Mouse (Mus musculus) limb, embryonic 13.5 days (tissue): ENCODE data around the gene Dnah6. TPM values are rescaled to one million over a fixed set of nuclear protein-coding genes. Genes with fewer than 3 reads are reported as not detected.

Experiments
- ATAC-seq: fragments of 200-750 bp; cut with Nextera tagmentation; 2 replicates; pipeline ENCODE4 v1.8.0; 2017; ENCODE audit warnings: low read depth, moderate number of reproducible peaks, moderate TSS enrichment; ENCODE audit not compliant: low FRiP score
- H3K27ac ChIP-seq: fragments of 300-500 bp; sonication (generic); 2 replicates; pipeline ENCODE4 v1.5.1; 2015; ENCODE audit warnings: inconsistent platforms, mild to moderate bottlenecking, moderate library complexity
- H3K27me3 ChIP-seq: fragments of 300-500 bp; sonication (generic); 2 replicates; pipeline ENCODE4 v1.6.1; 2015; ENCODE audit warnings: mild to moderate bottlenecking, inconsistent platforms
- H3K36me3 ChIP-seq: fragments of 300-500 bp; sonication (generic); 2 replicates; pipeline ENCODE4 v1.6.1; 2015; ENCODE audit warnings: inconsistent platforms, mild to moderate bottlenecking, moderate library complexity
- H3K4me1 ChIP-seq: fragments of 300-500 bp; sonication (generic); 2 replicates; pipeline ENCODE4 v1.6.1; 2015; ENCODE audit warnings: inconsistent platforms
- H3K4me2 ChIP-seq: fragments of 300-500 bp; sonication (generic); replicated peaks from 2 replicates; pipeline ENCODE4 v1.6.1; 2015; ENCODE audit warnings: inconsistent platforms, mild to moderate bottlenecking, moderate library complexity
- H3K4me3 ChIP-seq: fragments of 300-500 bp; sonication (generic); 2 replicates; pipeline ENCODE4 v1.5.1; 2015; ENCODE audit warnings: moderate library complexity, mild to moderate bottlenecking, inconsistent platforms
- H3K9ac ChIP-seq: fragments of 300-500 bp; sonication (generic); 2 replicates; pipeline ENCODE4 v1.6.1; 2015; ENCODE audit warnings: mild to moderate bottlenecking, inconsistent platforms
- H3K9me3 ChIP-seq: fragments of 300-500 bp; sonication (generic); 2 replicates; pipeline ENCODE4 v1.6.1; 2016; ENCODE audit warnings: inconsistent platforms
- WGBS: fragments of 180-500 bp; shearing (Covaris S2); methylation state at CpG from one replicate; pipeline ENCODE4 v1.1.7; 2015; 5-methylcytosine and 5-hydroxymethylcytosine counted together
- polyA plus RNA-seq: library from polyadenylated mRNA; unstranded; fragments of >200 nt; fragmentation: Nextera tagmentation; extraction: Ambion mirVana; gene quantifications from 2 replicates; pipeline ENCODE4 v1.2.1, GENCODE M21; 2015

Gene Dnah6
- polyA plus RNA-seq, 1 experiment from 2014 or later = 0.03 TPM

GRCm38 (mm10) chr6:73012931-73013330 is 208.5 kb downstream of the Dnah6 start:
- Histone ChIP-seq H3K9me3 (no peaks in the 10 kb centered on the region), H3K27ac (no peak overlapping the region), H3K4me1 (0 out of 2 replicates have a peak, but pooled peaks cover 6% of the 10 kb centered on the region), H3K4me2 (no peak overlapping the region), H3K27me3 (no peaks in the 10 kb centered on the region), H3K4me3 (no peak overlapping the region), H3K36me3 (no peaks in the 10 kb centered on the region), H3K9ac (no peak overlapping the region)
- ATAC-seq = no peak
- WGBS = 78% methylated on average over 8 of the region's 8 CpGs

GRCm38 (mm10) chr6:73011827-73012226 is 209.6 kb downstream of the Dnah6 start:
- no peaks in the 10 kb centered on the region for H3K36me3 ChIP-seq

GRCm38 (mm10) chr6:73010073-73010472 is 211.4 kb downstream of the Dnah6 start:
- 46% methylated on average over 6 of the region's 6 CpGs for WGBS
- Histone ChIP-seq H3K4me2 (no peak overlapping the region), H3K27ac (no peak overlapping the region), H3K4me3 (no peak overlapping the region), H3K27me3 (no peaks in the 10 kb centered on the region), H3K4me1 (0 out of 2 replicates have a peak, but pooled peaks cover 6% of the 10 kb centered on the region), H3K36me3 (no peaks in the 10 kb centered on the region), H3K9me3 (no peaks in the 10 kb centered on the region), H3K9ac (no peak overlapping the region)
- ATAC-seq = no peak

More at GRCm38 (mm10) chr6:73011827-73012226, 209.6 kb downstream of the Dnah6 start:
- Histone ChIP-seq H3K27ac (no peak overlapping the region), H3K9ac (no peak overlapping the region), H3K4me1 (0 out of 2 replicates have a peak, but pooled peaks cover 6% of the 10 kb centered on the region), H3K4me2 (no peak overlapping the region), H3K27me3 (no peaks in the 10 kb centered on the region), H3K9me3 (no peaks in the 10 kb centered on the region), H3K4me3 (no peak overlapping the region)
- no peak for ATAC-seq
- 71% methylated on average over 6 of the region's 6 CpGs for WGBS

- H3K36me3 ChIP-seq = no peaks in the 10 kb centered on the region
- 50% methylated on average over 5 of the region's 5 CpGs for WGBS
Observed at GRCm38 (mm10) chr6:73003601-73004000, 217.8 kb downstream of the Dnah6 start.

GRCm38 (mm10) chr6:73002391-73002790 is 219.1 kb downstream of the Dnah6 start:
- H3K9me3 ChIP-seq = no peaks in the 10 kb centered on the region
- no peak overlapping the region for H3K9ac ChIP-seq
- H3K27ac ChIP-seq = no peak overlapping the region
- no peaks in the 10 kb centered on the region for H3K36me3 ChIP-seq
- ATAC-seq = no peak
- H3K4me1 ChIP-seq = no peaks in the 10 kb centered on the region
- no peak overlapping the region for H3K4me2 ChIP-seq
- 45% methylated on average over 1 of the region's 1 CpGs for WGBS
- no peak overlapping the region for H3K4me3 ChIP-seq
- no peaks in the 10 kb centered on the region for H3K27me3 ChIP-seq

More at GRCm38 (mm10) chr6:73003601-73004000, 217.8 kb downstream of the Dnah6 start:
- Histone ChIP-seq H3K27ac (no peak overlapping the region), H3K4me1 (no peaks in the 10 kb centered on the region), H3K4me2 (no peak overlapping the region), H3K4me3 (no peak overlapping the region), H3K27me3 (no peaks in the 10 kb centered on the region), H3K9ac (no peak overlapping the region), H3K9me3 (no peaks in the 10 kb centered on the region)
- no peak for ATAC-seq

GRCm38 (mm10) chr6:72998809-72999208 is 222.6 kb downstream of the Dnah6 start:
- no peak for ATAC-seq
- WGBS = no CpG with 5 or more reads among the region's 1 CpGs
- no peaks in the 10 kb centered on the region for H3K4me1 ChIP-seq
- no peak overlapping the region for H3K9ac ChIP-seq
- no peak overlapping the region for H3K4me3 ChIP-seq
- H3K4me2 ChIP-seq = no peak overlapping the region
- no peaks in the 10 kb centered on the region for H3K27me3 ChIP-seq
- H3K9me3 ChIP-seq = no peaks in the 10 kb centered on the region
- H3K36me3 ChIP-seq = no peaks in the 10 kb centered on the region
- H3K27ac ChIP-seq = no peak overlapping the region

GRCm38 (mm10) chr6:72993688-72994082 is 227.8 kb downstream of the Dnah6 start:
- H3K9me3 ChIP-seq = no peaks in the 10 kb centered on the region
- no peaks in the 10 kb centered on the region for H3K27me3 ChIP-seq
- H3K4me2 ChIP-seq = no peak overlapping the region
- H3K4me1 ChIP-seq = peaks cover 18% of the 10 kb centered on the region
- WGBS = 80% methylated on average over 5 of the region's 5 CpGs
- H3K4me3 ChIP-seq = no peak overlapping the region
- no peak overlapping the region for H3K27ac ChIP-seq
- H3K9ac ChIP-seq = no peak overlapping the region
- H3K36me3 ChIP-seq = no peaks in the 10 kb centered on the region
- no peak for ATAC-seq

- Histone ChIP-seq H3K9ac (no peak overlapping the region), H3K27ac (no peak overlapping the region), H3K4me3 (no peak overlapping the region), H3K27me3 (no peaks in the 10 kb centered on the region), H3K4me2 (no peak overlapping the region), H3K4me1 (peaks cover 21% of the 10 kb centered on the region), H3K9me3 (no peaks in the 10 kb centered on the region), H3K36me3 (no peaks in the 10 kb centered on the region)
- no peak for ATAC-seq
- WGBS = 65% methylated on average over 8 of the region's 8 CpGs
Observed at GRCm38 (mm10) chr6:72993054-72993687, 228.3 kb downstream of the Dnah6 start.

GRCm38 (mm10) chr6:72990206-72990605 is 231.2 kb downstream of the Dnah6 start:
- no peaks in the 10 kb centered on the region for H3K36me3 ChIP-seq
- H3K4me3 ChIP-seq = no peak overlapping the region
- H3K27ac ChIP-seq = no peak overlapping the region
- WGBS = 79% methylated on average over 5 of the region's 5 CpGs
- H3K9me3 ChIP-seq = no peaks in the 10 kb centered on the region
- ATAC-seq = no peak
- peaks cover 35% of the 10 kb centered on the region for H3K4me1 ChIP-seq
- no peaks in the 10 kb centered on the region for H3K27me3 ChIP-seq
- no peak overlapping the region for H3K4me2 ChIP-seq
- no peak overlapping the region for H3K9ac ChIP-seq

GRCm38 (mm10) chr6:72989028-72989736 is 232.3 kb downstream of the Dnah6 start:
- no peaks in the 10 kb centered on the region for H3K27me3 ChIP-seq
- no peak overlapping the region for H3K4me3 ChIP-seq
- H3K4me2 ChIP-seq = peak overlapping the region; percentile 19
- 18% methylated on average over 7 of the region's 7 CpGs for WGBS
- no peak overlapping the region for H3K9ac ChIP-seq
- peaks cover 35% of the 10 kb centered on the region for H3K4me1 ChIP-seq
- ATAC-seq = peak; percentile 89
- peak overlapping the region; percentile 72; the same call in 1 of the 2 replicates for H3K27ac ChIP-seq
- H3K36me3 ChIP-seq = no peaks in the 10 kb centered on the region
- H3K9me3 ChIP-seq = no peaks in the 10 kb centered on the region

- H3K4me2 ChIP-seq = no peak overlapping the region
- no peak overlapping the region for H3K27ac ChIP-seq
- WGBS = 82% methylated on average over 4 of the region's 4 CpGs
- H3K9me3 ChIP-seq = no peaks in the 10 kb centered on the region
- no peak overlapping the region for H3K9ac ChIP-seq
- no peaks in the 10 kb centered on the region for H3K36me3 ChIP-seq
- no peaks in the 10 kb centered on the region for H3K27me3 ChIP-seq
- no peak overlapping the region for H3K4me3 ChIP-seq
- ATAC-seq = no peak
- peaks cover 40% of the 10 kb centered on the region for H3K4me1 ChIP-seq
Observed at GRCm38 (mm10) chr6:72982506-72982905, 238.9 kb downstream of the Dnah6 start.

GRCm38 (mm10) chr6:72981851-72982250 is 239.6 kb downstream of the Dnah6 start:
- no peaks in the 10 kb centered on the region for H3K27me3 ChIP-seq
- H3K4me3 ChIP-seq = no peak overlapping the region
- H3K4me2 ChIP-seq = peak overlapping the region; percentile 25
- H3K36me3 ChIP-seq = no peaks in the 10 kb centered on the region
- no peak overlapping the region for H3K9ac ChIP-seq
- H3K9me3 ChIP-seq = no peaks in the 10 kb centered on the region
- ATAC-seq = no peak
- 39% methylated on average over 6 of the region's 6 CpGs for WGBS
- peaks cover 34% of the 10 kb centered on the region for H3K4me1 ChIP-seq
- peak overlapping the region; percentile 73 for H3K27ac ChIP-seq
